Comparison of ENCODE assay signal across 27 mouse cellular contexts in genomic region chr5:31774976-31775375, GRCm38 (mm10).
"Had no signal": no experiment of that assay in that cellular context is flagged by ENCODE, and none has a peak within 500 bp of the region (broad histone marks: within the 10 kb centered on the region; RNA-seq: fewer than 3 reads in every experiment).

No protein-coding gene starts in this region.

- H3K9me3 ChIP-seq: limb, embryonic 10.5 days; limb, embryonic 12.5 days; limb, embryonic 15.5 days; liver, embryonic 12.5 days; liver, embryonic 13.5 days; liver, embryonic 15.5 days; lung, embryonic 15.5 days; midbrain, embryonic 10.5 days; midbrain, embryonic 12.5 days; midbrain, embryonic 13.5 days; midbrain, embryonic 15.5 days had no signal

- H3K36me3 ChIP-seq: limb, embryonic 10.5 days; limb, embryonic 12.5 days; limb, embryonic 13.5 days; limb, embryonic 15.5 days; liver, embryonic 12.5 days; liver, embryonic 13.5 days; liver, embryonic 15.5 days; lung, embryonic 15.5 days; midbrain, embryonic 10.5 days; midbrain, embryonic 12.5 days; midbrain, embryonic 13.5 days; midbrain, embryonic 15.5 days had no signal

- H3K4me1 ChIP-seq: limb, embryonic 10.5 days; limb, embryonic 12.5 days; limb, embryonic 13.5 days; limb, embryonic 15.5 days; liver, embryonic 12.5 days; liver, embryonic 13.5 days; liver, embryonic 15.5 days; lung, embryonic 15.5 days; midbrain, embryonic 10.5 days; midbrain, embryonic 12.5 days; midbrain, embryonic 13.5 days; midbrain, embryonic 15.5 days had no signal

- DNase-seq: left cerebral cortex, postnatal 4 days; liver; liver, embryonic 13.5 days; liver, postnatal 0 days; lung, adult 18-20 months; lung, adult 2 months; lung, embryonic 14.5 days; lung, postnatal 10 days; lung, postnatal 14 days; lung, postnatal 36 days; lung, postnatal 4 days; midbrain, embryonic 14.5 days had no signal

- H3K4me3 ChIP-seq: limb, embryonic 10.5 days; limb, embryonic 12.5 days; limb, embryonic 13.5 days; limb, embryonic 15.5 days; liver, embryonic 12.5 days; liver, embryonic 13.5 days; liver, embryonic 15.5 days; lung, embryonic 15.5 days; megakaryocyte, embryonic 14.5 days; midbrain, embryonic 10.5 days; midbrain, embryonic 12.5 days; midbrain, embryonic 13.5 days; midbrain, embryonic 15.5 days; myocyte had no signal

- H3K27ac ChIP-seq: limb, embryonic 10.5 days; limb, embryonic 12.5 days; limb, embryonic 13.5 days; limb, embryonic 15.5 days; liver, embryonic 12.5 days; liver, embryonic 13.5 days; liver, embryonic 14.5 days; liver, embryonic 15.5 days; lung, embryonic 15.5 days; macrophage; midbrain, embryonic 10.5 days; midbrain, embryonic 12.5 days; midbrain, embryonic 13.5 days; midbrain, embryonic 15.5 days had no signal

- H3K27me3 ChIP-seq: limb, embryonic 12.5 days; limb, embryonic 13.5 days; limb, embryonic 15.5 days; liver, embryonic 12.5 days; liver, embryonic 13.5 days; liver, embryonic 15.5 days; lung, embryonic 15.5 days; megakaryocyte, embryonic 14.5 days; midbrain, embryonic 12.5 days; midbrain, embryonic 13.5 days; midbrain, embryonic 15.5 days had no signal

- H3K9ac ChIP-seq: limb, embryonic 12.5 days; limb, embryonic 13.5 days; limb, embryonic 15.5 days; liver, embryonic 12.5 days; liver, embryonic 13.5 days; liver, embryonic 14.5 days; liver, embryonic 15.5 days; liver, postnatal 0 days; lung, embryonic 14.5 days; lung, embryonic 15.5 days; midbrain, embryonic 12.5 days; midbrain, embryonic 13.5 days; midbrain, embryonic 15.5 days had no signal
